Mouse (Mus musculus): ENCODE data around the gene Cep78. TPM values are rescaled to one million over a fixed set of nuclear protein-coding genes. Genes with fewer than 3 reads are reported as not detected.

Gene Cep78
- polyA plus RNA-seq, 1 experiment from 2014 or later = 24.1 TPM

Other genes with a start within 250 kb of the Cep78 start
- gene Psat1, start 37.7 kb downstream of the Cep78 start, polyA plus RNA-seq (2015; fragmentation: Nextera tagmentation; extraction: Ambion mirVana) = 88.3 and 93.2 TPM in 2 replicates
- 104 and 105 TPM in 2 replicates for gene Gnaq, start 147.8 kb upstream of the Cep78 start, polyA plus RNA-seq (2015; fragmentation: Nextera tagmentation; extraction: Ambion mirVana)

All from hindbrain, embryonic 16.5 days (tissue).